Mouse (Mus musculus) midbrain, postnatal 0 days (tissue): ENCODE results near the gene Tmem138. TPM values are rescaled to one million over a fixed set of nuclear protein-coding genes. Genes with fewer than 3 reads are reported as not detected.

Experiments used
- ATAC-seq: fragments of 200-750 bp; cut with Nextera tagmentation; 2 replicates; pipeline ENCODE4 v1.8.0; 2017; ENCODE audit warnings: moderate number of reproducible peaks, mild to moderate bottlenecking, moderate TSS enrichment, moderate library complexity; ENCODE audit not compliant: low FRiP score
- DNase-seq: peaks from one replicate; pipeline ENCODE4 v3.0.0-alpha.2; 2015; ENCODE audit warnings: low spot score
- H3K27ac ChIP-seq: fragments of 300-500 bp; sonication (generic); 2 replicates; pipeline ENCODE4 v1.5.1; 2014; ENCODE audit warnings: low read depth, mild to moderate bottlenecking, low read length, mixed read lengths
- H3K27me3 ChIP-seq: fragments of 300-500 bp; sonication (generic); 2 replicates; pipeline ENCODE4 v1.6.1; 2014; ENCODE audit warnings: low read length, control low read depth, mixed read lengths; ENCODE audit not compliant: insufficient read depth
- H3K36me3 ChIP-seq: fragments of 300-500 bp; sonication (generic); 2 replicates; pipeline ENCODE4 v1.6.1; 2014; ENCODE audit warnings: low read length, control low read depth, mixed read lengths; ENCODE audit not compliant: insufficient read depth
- H3K4me1 ChIP-seq: fragments of 300-500 bp; sonication (generic); 2 replicates; pipeline ENCODE4 v1.6.1; 2014; ENCODE audit warnings: mild to moderate bottlenecking, control low read depth, antibody characterized with exemption, low read length, mixed read lengths; ENCODE audit not compliant: insufficient read depth
- H3K4me2 ChIP-seq: fragments of 300-500 bp; sonication (generic); 2 replicates; pipeline ENCODE4 v1.6.1; 2014; ENCODE audit warnings: low read depth, mild to moderate bottlenecking, low read length, mixed read lengths; ENCODE audit not compliant: poor library complexity, severe bottlenecking
- H3K4me3 ChIP-seq: fragments of 300-500 bp; sonication (generic); 2 replicates; pipeline ENCODE4 v1.5.1; 2014; ENCODE audit warnings: low read depth, mild to moderate bottlenecking, low read length, moderate library complexity
- H3K9ac ChIP-seq: fragments of 300-500 bp; sonication (generic); replicated peaks from 2 replicates; pipeline ENCODE4 v1.6.1; 2014; ENCODE audit warnings: mild to moderate bottlenecking, low read length, moderate library complexity, mixed read lengths; ENCODE audit not compliant: poor library complexity, severe bottlenecking
- H3K9me3 ChIP-seq: fragments of 300-500 bp; sonication (generic); 2 replicates; pipeline ENCODE4 v1.6.1; 2016; ENCODE audit warnings: low read length, control low read depth
- CTCF ChIP-seq: IDR thresholded peaks from 2 replicates; pipeline ENCODE4 v1.5.1; 2016; ENCODE audit warnings: antibody characterized with exemption, mild to moderate bottlenecking
- WGBS: fragments of 180-500 bp; shearing (Covaris S2); extraction: QIAGEN DNeasy Blood & Tissue Kit; methylation state at CpG from one replicate; pipeline ENCODE4 v1.1.7; 2014; 5-methylcytosine and 5-hydroxymethylcytosine counted together
- polyA plus RNA-seq: library from polyadenylated mRNA; unstranded; fragments of >200 nt; fragmentation: Nextera tagmentation; extraction: Ambion mirVana; gene quantifications from 2 replicates; pipeline ENCODE4 v1.2.1, GENCODE M21; 2015
- total RNA-seq: library from RNA; depleted of rRNA; stranded (reverse); fragments of >200 nt; gene quantifications from 2 replicates; pipeline ENCODE4 v1.2.3, GENCODE M21; 2014; rRNA removed

Gene Tmem138
- total RNA-seq (18.5 and 18.8 TPM in 2 replicates), polyA plus RNA-seq (32.4 and 33.1 TPM in 2 replicates)

DNA sequence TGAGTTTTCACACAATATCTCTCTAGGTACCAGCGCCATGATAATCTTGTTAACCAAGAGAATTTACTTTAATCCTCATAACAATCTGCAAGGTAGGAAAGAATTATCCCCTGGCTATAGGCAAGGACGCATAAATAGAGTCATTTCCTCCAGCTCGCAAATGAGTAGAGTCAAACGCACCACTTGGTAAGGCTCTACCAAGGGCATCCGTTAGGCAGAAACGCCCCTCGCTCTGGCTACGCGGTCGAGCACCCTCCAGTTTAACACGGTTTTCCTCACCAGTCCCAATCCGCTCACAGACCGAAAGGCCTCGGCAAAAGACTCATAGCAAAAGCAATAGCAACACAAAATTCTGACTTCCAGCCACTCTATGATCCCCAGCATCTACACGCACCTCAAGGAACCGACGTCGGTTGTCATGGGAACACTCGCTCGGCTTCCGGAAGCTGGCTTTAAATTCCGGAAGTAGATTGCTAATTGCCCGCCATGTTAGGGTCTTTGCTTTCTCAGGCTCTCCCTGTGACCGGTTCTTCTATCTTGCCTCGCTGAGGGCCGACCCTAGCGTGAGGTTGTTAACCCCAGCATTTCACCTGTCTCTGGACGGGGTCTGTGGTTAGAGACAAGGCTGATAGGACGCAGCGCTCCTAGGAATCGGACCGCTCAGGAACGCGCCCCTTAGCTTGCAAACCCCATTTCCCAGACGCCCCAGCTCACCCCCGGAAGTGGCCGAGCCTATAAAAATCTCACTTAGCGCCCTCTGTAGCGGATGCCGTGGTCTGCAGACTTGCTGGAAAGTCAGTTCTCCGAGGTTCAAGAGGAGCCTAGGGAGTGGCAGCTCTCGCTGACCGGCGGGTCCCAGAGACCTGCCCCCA is at the start of gene Tmem138, which contains the start of gene Cyb561a3:
Tmem138 (minus strand) TSS at position 673 of the 872 bp plus-strand sequence.
Cyb561a3 (plus strand) TSS at position 483 of the 872 bp plus-strand sequence.
- TF ChIP-seq CTCF, result peak; percentile 80
- under 1% methylated on average over 44 of the region's 44 CpGs for WGBS

DNA sequence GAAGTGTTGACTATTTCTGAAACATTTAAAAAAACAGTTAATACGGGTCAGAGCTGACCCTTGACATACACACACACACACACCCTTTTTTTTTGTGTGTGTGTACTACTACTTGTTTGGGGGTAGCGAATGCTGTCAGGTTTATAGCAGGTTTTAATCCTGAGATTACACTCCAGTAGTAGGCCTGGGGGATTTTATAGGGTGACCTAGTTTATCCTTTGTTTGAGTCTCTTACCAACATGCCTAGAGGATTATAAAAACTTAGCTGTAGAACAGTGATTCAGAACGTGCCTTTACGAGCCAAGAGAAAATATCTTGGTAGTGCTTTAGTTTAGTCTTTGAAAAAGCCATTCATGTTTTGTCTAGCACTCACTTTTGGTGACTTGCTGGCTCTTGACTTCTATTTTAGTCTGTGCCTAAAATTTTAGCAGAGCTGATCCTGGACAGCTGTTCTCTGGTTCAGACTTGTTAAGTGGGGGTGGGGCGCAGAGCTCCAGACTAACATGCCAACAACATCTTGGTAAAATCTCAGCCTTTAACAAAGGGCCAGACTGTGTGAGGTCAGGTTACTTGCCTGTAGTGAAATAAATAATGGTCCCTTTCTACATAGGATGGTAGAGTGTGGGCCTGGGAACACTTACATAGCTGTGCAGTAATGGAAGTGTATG is 31.5 kb upstream of the Tmem138 start:
- Histone ChIP-seq H3K4me3 (no peak overlapping the region), H3K9ac (no peak overlapping the region), H3K4me2 (no peak overlapping the region), H3K4me1 (peaks cover 14% of the 10 kb centered on the region), H3K9me3 (no peaks in the 10 kb centered on the region), H3K27me3 (no peaks in the 10 kb centered on the region), H3K36me3 (peaks cover 62% of the 10 kb centered on the region), H3K27ac (no peak overlapping the region)
- WGBS, result 83% methylated on average over 5 of the region's 5 CpGs
- no peak for ATAC-seq
- DNase-seq, result no peak
- no peak for TF ChIP-seq CTCF

More for the DNA sequence above, at the start of gene Tmem138, which contains the start of gene Cyb561a3:
- peak within 1 kb of the TSS; percentile 65 for H3K9ac ChIP-seq
- H3K4me3 ChIP-seq, result peak within 1 kb of the TSS; percentile 53
- peak within 1 kb of the TSS; percentile 92 for H3K27ac ChIP-seq
- no peaks in the 10 kb centered on the region for H3K27me3 ChIP-seq
- peak within 1 kb of the TSS; percentile 77 for H3K4me2 ChIP-seq
- peak; percentile 94 for ATAC-seq
- peak; percentile 97 for DNase-seq
- peaks cover 30% of the 10 kb centered on the region for H3K36me3 ChIP-seq
- H3K4me1 ChIP-seq, result no peaks in the 10 kb centered on the region
- no peaks in the 10 kb centered on the region for H3K9me3 ChIP-seq

GRCm38 (mm10) chr19:10605901-10606622 is 28.9 kb upstream of the Tmem138 start:
- Histone ChIP-seq H3K27me3 (no peaks in the 10 kb centered on the region), H3K9me3 (no peaks in the 10 kb centered on the region), H3K4me1 (peaks cover 14% of the 10 kb centered on the region), H3K27ac (peak overlapping the region; percentile 94), H3K36me3 (peaks cover 36% of the 10 kb centered on the region), H3K4me3 (peak overlapping the region; percentile 80), H3K9ac (peak overlapping the region; percentile 81), H3K4me2 (peak overlapping the region; percentile 86)
- 7% methylated on average over 20 of the region's 20 CpGs for WGBS
- ATAC-seq, result peak; percentile 4; the same call in 1 of the 2 replicates
- no peak for DNase-seq
- no peak for TF ChIP-seq CTCF

DNA sequence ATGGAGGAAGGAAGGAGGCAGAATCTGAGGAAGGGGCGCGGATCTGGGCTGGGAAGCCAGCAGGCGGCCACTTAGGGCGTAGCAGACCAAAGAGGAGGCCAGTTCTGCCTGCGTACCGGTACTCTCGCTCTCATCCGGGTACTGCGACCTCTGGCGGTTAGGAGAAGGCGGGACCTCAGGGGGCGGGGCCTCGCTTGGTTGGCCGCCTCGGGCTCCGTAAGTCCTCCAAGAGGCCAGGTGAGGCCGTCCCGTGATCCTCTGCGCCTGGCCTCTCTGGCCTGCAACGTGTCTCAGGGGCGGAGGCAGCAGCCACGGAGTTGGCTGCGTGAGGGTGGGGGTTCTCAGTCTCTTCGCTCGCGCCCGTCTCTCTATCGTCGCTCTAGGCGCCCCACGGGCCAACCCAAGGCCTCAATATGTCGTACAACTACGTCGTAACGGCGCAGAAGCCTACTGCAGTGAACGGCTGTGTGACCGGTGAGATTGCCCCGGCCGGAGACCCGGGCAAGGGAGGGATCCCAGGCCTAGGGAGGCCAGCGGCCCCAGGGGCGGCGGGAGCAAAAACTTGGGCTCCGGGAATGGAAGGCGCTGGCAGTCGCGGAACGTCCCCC is 28.2 kb upstream of the Tmem138 start, which contains the start of the genes Ddb1 and Tkfc:
Ddb1 (plus strand) TSS at position 35 of the 608 bp plus-strand sequence.
Tkfc (minus strand) TSS at position 362 of the 608 bp plus-strand sequence.
- Histone ChIP-seq H3K4me3 (peak within 1 kb of the TSS; percentile 80), H3K4me1 (peaks cover 14% of the 10 kb centered on the region), H3K36me3 (peaks cover 32% of the 10 kb centered on the region), H3K4me2 (peak within 1 kb of the TSS; percentile 86), H3K27me3 (no peaks in the 10 kb centered on the region), H3K9ac (peak within 1 kb of the TSS; percentile 81), H3K9me3 (no peaks in the 10 kb centered on the region), H3K27ac (peak within 1 kb of the TSS; percentile 94)
- peak; percentile 99 for DNase-seq
- ATAC-seq, result peak; percentile 97
- TF ChIP-seq CTCF, result peak; percentile 81
- WGBS, result 0% methylated on average over 44 of the region's 49 CpGs

DNA sequence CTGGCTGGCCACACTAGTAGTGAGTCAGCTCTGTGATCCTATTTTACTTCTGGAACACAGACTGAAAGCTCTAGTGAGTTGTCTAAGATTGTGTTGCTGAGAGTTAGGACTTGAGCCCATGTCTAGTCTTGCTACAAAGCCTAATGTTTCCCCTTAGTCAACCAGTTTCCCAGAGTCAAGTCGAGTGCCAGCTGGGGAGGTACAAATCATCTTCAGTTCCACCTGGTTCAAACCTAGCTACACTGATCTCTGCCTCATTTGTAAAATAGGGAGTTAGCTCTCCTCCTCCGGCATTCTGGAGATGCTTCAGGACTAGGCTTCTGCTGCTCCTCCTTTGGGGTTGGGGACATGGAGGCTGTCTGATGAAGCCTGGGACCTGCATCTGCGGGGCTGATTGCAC is 27.4 kb upstream of the Tmem138 start:
- WGBS, result 55% methylated on average over 3 of the region's 3 CpGs
- Histone ChIP-seq H3K4me3 (peak overlapping the region; percentile 80), H3K9me3 (no peaks in the 10 kb centered on the region), H3K4me2 (peak overlapping the region; percentile 86), H3K4me1 (peaks cover 14% of the 10 kb centered on the region), H3K9ac (peak overlapping the region; percentile 81), H3K27me3 (no peaks in the 10 kb centered on the region), H3K36me3 (peaks cover 23% of the 10 kb centered on the region), H3K27ac (peak overlapping the region; percentile 94)
- DNase-seq, result no peak
- ATAC-seq, result no peak
- no peak for TF ChIP-seq CTCF
